Mouse (Mus musculus) cerebellum, postnatal 36 days (tissue): Measurements from ENCODE around the gene Tspan33.

Experiments used
- DNase-seq, 2 experiments: peaks; one replicate each; pipeline ENCODE4 v3.0.0; 2021 to 2022; ENCODE audit warnings: mixed read lengths in 2 of 2

The Tspan33 gene

GRCm38 (mm10) chr6:29699085-29699745 is 5.2 kb downstream of the Tspan33 start:
- no peak for DNase-seq

- DNase-seq: no peak
Observed at GRCm38 (mm10) chr6:29701051-29701450, 7.0 kb downstream of the Tspan33 start.

GRCm38 (mm10) chr6:29702126-29702525 is 8.1 kb downstream of the Tspan33 start:
- no peak for DNase-seq

GRCm38 (mm10) chr6:29704143-29704542 is 10.1 kb downstream of the Tspan33 start:
- no peak for DNase-seq

- DNase-seq: no peak
Observed at GRCm38 (mm10) chr6:29707902-29708301, 13.9 kb downstream of the Tspan33 start.

GRCm38 (mm10) chr6:29711318-29711717 is 17.3 kb downstream of the Tspan33 start:
- no peak for DNase-seq

- DNase-seq: peak in 1 of 2 experiments; percentile 42
Observed at GRCm38 (mm10) chr6:29712011-29712584, 18.1 kb downstream of the Tspan33 start.

- no peak for DNase-seq
Observed at GRCm38 (mm10) chr6:29716624-29717365, 22.8 kb downstream of the Tspan33 start.

GRCm38 (mm10) chr6:29717541-29717940 is 23.5 kb downstream of the Tspan33 start:
- DNase-seq: peak in 1 of 2 experiments; percentile 24

GRCm38 (mm10) chr6:29717952-29718521 is 24.0 kb downstream of the Tspan33 start:
- DNase-seq: peak; percentile 54 to 64

- peak; percentile 71 to 80 for DNase-seq
Observed at GRCm38 (mm10) chr6:29718894-29719329, 24.9 kb downstream of the Tspan33 start.

- no peak for DNase-seq
Observed at GRCm38 (mm10) chr6:29721890-29722289, 27.9 kb downstream of the Tspan33 start.

GRCm38 (mm10) chr6:29726576-29727200 is 32.7 kb downstream of the Tspan33 start:
- DNase-seq: no peak

- DNase-seq: no peak
Observed at GRCm38 (mm10) chr6:29728035-29728434, 34.0 kb downstream of the Tspan33 start.

GRCm38 (mm10) chr6:29729491-29729890 is 35.5 kb downstream of the Tspan33 start:
- DNase-seq: no peak

- peak in 1 of 2 experiments; percentile 25 for DNase-seq
Observed at GRCm38 (mm10) chr6:29735336-29735688, 41.3 kb downstream of the Tspan33 start, which contains the start of gene Smo. TSS of gene Smo (plus strand) at chr6:29735503.

GRCm38 (mm10) chr6:29735689-29736451 is 41.8 kb downstream of the Tspan33 start:
- peak; percentile 31 to 38 for DNase-seq

- DNase-seq: no peak
Observed at GRCm38 (mm10) chr6:29736610-29737458, 42.8 kb downstream of the Tspan33 start.

GRCm38 (mm10) chr6:29751466-29752152 is 57.6 kb downstream of the Tspan33 start:
- DNase-seq: no peak

- no peak for DNase-seq
Observed at GRCm38 (mm10) chr6:29753336-29753735, 59.3 kb downstream of the Tspan33 start.

- DNase-seq: no peak
Observed at GRCm38 (mm10) chr6:29756001-29756400, 62.0 kb downstream of the Tspan33 start.
